Mouse (Mus musculus) heart, embryonic 13.5 days (tissue): Measurements from ENCODE around the gene 2310039H08Rik. TPM values are rescaled to one million over a fixed set of nuclear protein-coding genes. Genes with fewer than 3 reads are reported as not detected.
"Not testable (repeated sequence)": the region's sequence is repeated elsewhere in the genome, so short reads cannot be mapped to it uniquely, and the experiment has no call there.

ENCODE experiments used
- ATAC-seq: fragments of 200-750 bp; cut with Nextera tagmentation; 2 replicates; pipeline ENCODE4 v1.8.0; 2017; ENCODE audit warnings: moderate TSS enrichment; ENCODE audit not compliant: insufficient number of reproducible peaks, low FRiP score, low TSS enrichment; ENCODE audit errors: extremely low read depth
- H3K27ac ChIP-seq: fragments of 300-500 bp; sonication (generic); replicated peaks from 2 replicates; pipeline ENCODE4 v1.5.1; 2015; ENCODE audit warnings: moderate library complexity, mild to moderate bottlenecking, inconsistent platforms
- H3K27me3 ChIP-seq: fragments of 300-500 bp; sonication (generic); replicated peaks from 2 replicates; pipeline ENCODE4 v1.6.1; 2015; ENCODE audit warnings: mild to moderate bottlenecking, inconsistent platforms
- H3K36me3 ChIP-seq: fragments of 300-500 bp; sonication (generic); 2 replicates; pipeline ENCODE4 v1.6.1; 2015; ENCODE audit warnings: mild to moderate bottlenecking, inconsistent platforms
- H3K4me1 ChIP-seq: fragments of 300-500 bp; sonication (generic); 2 replicates; pipeline ENCODE4 v1.6.1; 2015; ENCODE audit warnings: inconsistent platforms
- H3K4me2 ChIP-seq: fragments of 300-500 bp; sonication (generic); 2 replicates; pipeline ENCODE4 v1.6.1; 2015; ENCODE audit warnings: inconsistent platforms, mild to moderate bottlenecking, moderate library complexity
- H3K4me3 ChIP-seq: fragments of 300-500 bp; sonication (generic); 2 replicates; pipeline ENCODE4 v1.5.1; 2015; ENCODE audit warnings: moderate library complexity, mild to moderate bottlenecking, inconsistent platforms
- H3K9ac ChIP-seq: fragments of 300-500 bp; sonication (generic); 2 replicates; pipeline ENCODE4 v1.6.1; 2015; ENCODE audit warnings: inconsistent platforms, mild to moderate bottlenecking, moderate library complexity
- H3K9me3 ChIP-seq: fragments of 300-500 bp; sonication (generic); 2 replicates; pipeline ENCODE4 v1.6.1; 2016; ENCODE audit warnings: inconsistent platforms
- WGBS: fragments of 180-500 bp; shearing (Covaris S2); methylation state at CpG from one replicate; pipeline ENCODE4 v1.1.7; 2015; ENCODE audit warnings: mixed read lengths; 5-methylcytosine and 5-hydroxymethylcytosine counted together
- polyA plus RNA-seq: library from polyadenylated mRNA; unstranded; fragments of >200 nt; fragmentation: Nextera tagmentation; extraction: Ambion mirVana; gene quantifications from 2 replicates; pipeline ENCODE4 v1.2.1, GENCODE M21; 2015

2310039H08Rik gene
- polyA plus RNA-seq, 1 experiment from 2014 or later, result 48.8 TPM

GRCm38 (mm10) chr17:46764916-46765315 is 7.5 kb upstream of the 2310039H08Rik start:
- H3K4me3 ChIP-seq, ATAC-seq, H3K4me2 ChIP-seq, H3K27ac ChIP-seq, H3K4me1 ChIP-seq, H3K27me3 ChIP-seq, H3K36me3 ChIP-seq, H3K9ac ChIP-seq, H3K9me3 ChIP-seq: not testable (repeated sequence)
- 51% methylated on average over 9 of the region's 9 CpGs for WGBS

GRCm38 (mm10) chr17:46767868-46768267 is 4.6 kb upstream of the 2310039H08Rik start:
- no peaks in the 10 kb centered on the region for H3K27me3 ChIP-seq
- peaks cover 7% of the 10 kb centered on the region for H3K4me1 ChIP-seq
- ATAC-seq, result no peak
- 54% methylated on average over 8 of the region's 8 CpGs for WGBS
- H3K4me3 ChIP-seq, result no peak overlapping the region
- no peak overlapping the region for H3K9ac ChIP-seq
- H3K27ac ChIP-seq, result no peak overlapping the region
- no peaks in the 10 kb centered on the region for H3K9me3 ChIP-seq
- no peaks in the 10 kb centered on the region for H3K36me3 ChIP-seq
- no peak overlapping the region for H3K4me2 ChIP-seq

GRCm38 (mm10) chr17:46770546-46770945 is 1.9 kb upstream of the 2310039H08Rik start:
- Histone ChIP-seq H3K27ac (no peak overlapping the region), H3K4me2 (no peak overlapping the region), H3K4me1 (peaks cover 17% of the 10 kb centered on the region), H3K27me3 (no peaks in the 10 kb centered on the region), H3K4me3 (no peak overlapping the region), H3K9me3 (no peaks in the 10 kb centered on the region), H3K9ac (no peak overlapping the region), H3K36me3 (peaks cover 16% of the 10 kb centered on the region)
- no peak for ATAC-seq
- 89% methylated on average over 11 of the region's 11 CpGs for WGBS

- Histone ChIP-seq H3K9ac (no peak overlapping the region), H3K36me3 (peaks cover 21% of the 10 kb centered on the region), H3K9me3 (no peaks in the 10 kb centered on the region), H3K27me3 (no peaks in the 10 kb centered on the region), H3K27ac (no peak overlapping the region), H3K4me3 (no peak overlapping the region), H3K4me1 (peaks cover 17% of the 10 kb centered on the region), H3K4me2 (no peak overlapping the region)
- ATAC-seq, result no peak
- 88% methylated on average over 4 of the region's 4 CpGs for WGBS
Measured at GRCm38 (mm10) chr17:46771025-46771424, 1.4 kb upstream of the 2310039H08Rik start.

- no peak for ATAC-seq
- peaks cover 17% of the 10 kb centered on the region for H3K4me1 ChIP-seq
- peak overlapping the region; percentile 95 for H3K9ac ChIP-seq
- peak overlapping the region; percentile 97 for H3K4me3 ChIP-seq
- H3K9me3 ChIP-seq, result no peaks in the 10 kb centered on the region
- H3K4me2 ChIP-seq, result peak overlapping the region; percentile 90
- no peaks in the 10 kb centered on the region for H3K27me3 ChIP-seq
- peak overlapping the region; percentile 78; the same call in 1 of the 2 replicates for H3K27ac ChIP-seq
- WGBS, result 56% methylated on average over 17 of the region's 17 CpGs
- peaks cover 27% of the 10 kb centered on the region for H3K36me3 ChIP-seq
Measured at GRCm38 (mm10) chr17:46771616-46772015, 819 bp upstream of the 2310039H08Rik start.

GRCm38 (mm10) chr17:46772038-46772403 is 414 bp upstream of the 2310039H08Rik start:
- Histone ChIP-seq H3K4me3 (peak overlapping the region; percentile 97), H3K9ac (peak overlapping the region; percentile 95), H3K9me3 (no peaks in the 10 kb centered on the region), H3K36me3 (peaks cover 31% of the 10 kb centered on the region), H3K27ac (peak overlapping the region; percentile 78), H3K4me2 (peak overlapping the region; percentile 90), H3K27me3 (no peaks in the 10 kb centered on the region), H3K4me1 (peaks cover 17% of the 10 kb centered on the region)
- 6% methylated on average over 5 of the region's 5 CpGs for WGBS
- no peak for ATAC-seq

GRCm38 (mm10) chr17:46773278-46774130 is 1.1 kb downstream of the 2310039H08Rik start:
- WGBS, result 10% methylated on average over 19 of the region's 20 CpGs
- H3K4me3 ChIP-seq, result peak overlapping the region; percentile 97
- no peak for ATAC-seq
- peak overlapping the region; percentile 95 for H3K9ac ChIP-seq
- peaks cover 46% of the 10 kb centered on the region for H3K36me3 ChIP-seq
- peaks cover 17% of the 10 kb centered on the region for H3K4me1 ChIP-seq
- H3K27me3 ChIP-seq, result no peaks in the 10 kb centered on the region
- H3K27ac ChIP-seq, result peak overlapping the region; percentile 78
- no peaks in the 10 kb centered on the region for H3K9me3 ChIP-seq
- H3K4me2 ChIP-seq, result peak overlapping the region; percentile 90

GRCm38 (mm10) chr17:46774131-46774472 is 1.7 kb downstream of the 2310039H08Rik start:
- ATAC-seq, result no peak
- H3K9ac ChIP-seq, result peak overlapping the region; percentile 95
- H3K27ac ChIP-seq, result no peak overlapping the region
- H3K27me3 ChIP-seq, result no peaks in the 10 kb centered on the region
- peak overlapping the region; percentile 97; the same call in 1 of the 2 replicates for H3K4me3 ChIP-seq
- no peaks in the 10 kb centered on the region for H3K9me3 ChIP-seq
- H3K36me3 ChIP-seq, result peaks cover 52% of the 10 kb centered on the region
- peak overlapping the region; percentile 90 for H3K4me2 ChIP-seq
- WGBS, result 39% methylated on average over 2 of the region's 2 CpGs
- H3K4me1 ChIP-seq, result peaks cover 17% of the 10 kb centered on the region

- peaks cover 17% of the 10 kb centered on the region for H3K4me1 ChIP-seq
- ATAC-seq, result no peak
- no peak overlapping the region for H3K4me2 ChIP-seq
- WGBS, result 92% methylated on average over 9 of the region's 9 CpGs
- H3K4me3 ChIP-seq, result no peak overlapping the region
- no peak overlapping the region for H3K27ac ChIP-seq
- H3K36me3 ChIP-seq, result peaks cover 62% of the 10 kb centered on the region
- no peak overlapping the region for H3K9ac ChIP-seq
- no peaks in the 10 kb centered on the region for H3K27me3 ChIP-seq
- H3K9me3 ChIP-seq, result no peaks in the 10 kb centered on the region
Measured at GRCm38 (mm10) chr17:46775070-46775469, 2.6 kb downstream of the 2310039H08Rik start.

GRCm38 (mm10) chr17:46776087-46776486 is 3.7 kb downstream of the 2310039H08Rik start:
- Histone ChIP-seq H3K4me3 (no peak overlapping the region), H3K4me1 (peaks cover 23% of the 10 kb centered on the region), H3K27me3 (no peaks in the 10 kb centered on the region), H3K27ac (no peak overlapping the region), H3K9me3 (no peaks in the 10 kb centered on the region), H3K36me3 (peaks cover 72% of the 10 kb centered on the region), H3K9ac (no peak overlapping the region), H3K4me2 (no peak overlapping the region)
- no peak for ATAC-seq
- WGBS, result 72% methylated on average over 3 of the region's 3 CpGs

- Histone ChIP-seq H3K27ac (peak overlapping the region; percentile 87), H3K27me3 (no peaks in the 10 kb centered on the region), H3K9ac (peak overlapping the region; percentile 90), H3K36me3 (peaks cover 44% of the 10 kb centered on the region), H3K4me1 (peaks cover 12% of the 10 kb centered on the region), H3K4me2 (peak overlapping the region; percentile 75), H3K9me3 (no peaks in the 10 kb centered on the region), H3K4me3 (peak overlapping the region; percentile 79)
- no peak for ATAC-seq
- 3% methylated on average over 11 of the region's 11 CpGs for WGBS
Measured at GRCm38 (mm10) chr17:46781876-46782275, 9.4 kb downstream of the 2310039H08Rik start.
